Mouse (Mus musculus) naive thymus-derived CD4-positive, alpha-beta T cell, adult 2 months (primary cell): Measurements from ENCODE around the gene Vmn1r168.
"Not testable (repeated sequence)": the region's sequence is repeated elsewhere in the genome, so short reads cannot be mapped to it uniquely, and the experiment has no call there.

ENCODE experiments used
- DNase-seq: peaks from one replicate; pipeline ENCODE4 v3.0.0-alpha.2; 2011; ENCODE audit warnings: low read depth

The Vmn1r168 gene

DNA sequence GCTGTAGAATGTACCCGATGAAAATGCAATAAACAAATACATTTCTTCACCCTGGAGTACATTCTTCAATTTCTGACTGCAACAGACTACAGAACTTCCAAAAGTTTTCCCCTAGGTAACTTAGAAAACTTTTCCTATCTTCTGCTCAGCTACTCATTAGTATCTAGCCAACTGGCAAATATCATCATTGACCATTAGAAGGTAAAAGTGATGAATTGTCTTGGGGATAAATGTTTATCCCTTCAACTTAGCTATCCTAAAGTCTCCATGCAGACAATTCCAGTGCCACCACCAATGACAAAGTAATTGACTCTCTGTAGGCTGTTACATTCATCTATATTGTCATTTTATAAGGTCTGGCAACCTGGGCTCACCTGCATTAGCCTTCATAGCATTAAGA, at the start of gene Vmn1r168:
TSS of gene Vmn1r168 (plus strand) at position 301 of the 400 bp plus-strand sequence.
- not testable (repeated sequence) for DNase-seq

DNA sequence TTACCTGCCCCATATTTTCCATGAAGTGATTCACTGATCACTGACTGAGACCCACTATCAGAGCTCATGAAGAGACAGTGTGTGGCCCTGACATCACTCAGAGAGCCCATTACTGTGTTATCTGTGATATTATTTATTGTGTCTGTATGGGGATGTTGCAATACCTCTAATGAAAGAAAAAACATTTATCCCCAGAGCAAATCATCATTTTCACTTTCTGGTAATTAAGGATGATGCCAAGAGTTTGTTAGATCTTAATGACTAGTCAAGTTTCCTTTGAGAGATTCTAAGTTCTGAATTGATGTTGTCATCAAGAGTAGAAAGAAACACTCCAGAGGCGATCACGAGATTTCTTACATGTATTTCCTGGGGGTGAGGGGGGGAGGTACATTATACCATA, 32.4 kb upstream of the Vmn1r168 start, which contains the start of gene Vmn1r167:
TSS of gene Vmn1r167 (minus strand) at position 101 of the 400 bp plus-strand sequence.
- not testable (repeated sequence) for DNase-seq

DNA sequence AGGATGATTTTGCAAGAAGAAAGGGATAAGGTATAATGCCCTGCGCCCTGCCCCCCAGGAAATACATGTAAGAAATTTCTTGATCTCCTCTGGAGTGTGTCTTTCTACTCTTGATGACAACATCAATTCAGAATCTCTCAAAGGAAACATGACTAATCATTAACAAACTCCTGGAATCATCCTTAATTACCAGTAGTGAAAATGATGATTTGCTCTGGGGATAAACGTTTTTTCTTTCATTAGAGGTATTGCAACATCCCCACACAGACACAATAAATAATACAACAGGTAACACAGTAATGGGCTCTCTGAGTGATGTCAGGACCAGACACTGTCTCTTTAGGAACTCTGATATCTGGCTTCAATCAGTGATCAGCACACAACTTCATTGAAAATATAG, 35.7 kb downstream of the Vmn1r168 start, which contains the start of gene Vmn1r169:
TSS of gene Vmn1r169 (plus strand) at position 301 of the 400 bp plus-strand sequence.
- not testable (repeated sequence) for DNase-seq
